Mouse (Mus musculus) hindbrain, embryonic 12.5 days (tissue): ENCODE measurements around the gene Itga9. TPM values are rescaled to one million over a fixed set of nuclear protein-coding genes. Genes with fewer than 3 reads are reported as not detected.

Source experiments
- ATAC-seq: fragments of 200-750 bp; cut with Nextera tagmentation; 2 replicates; pipeline ENCODE4 v1.8.0; 2017; ENCODE audit warnings: moderate TSS enrichment; ENCODE audit not compliant: low FRiP score
- H3K27ac ChIP-seq: fragments of 300-500 bp; sonication (generic); 2 replicates; pipeline ENCODE4 v1.5.1; 2016; ENCODE audit warnings: mild to moderate bottlenecking
- H3K27me3 ChIP-seq: fragments of 300-500 bp; sonication (generic); 2 replicates; pipeline ENCODE4 v1.6.1; 2016; ENCODE audit warnings: mild to moderate bottlenecking
- H3K36me3 ChIP-seq: fragments of 300-500 bp; sonication (generic); 2 replicates; pipeline ENCODE4 v1.6.1; 2016; ENCODE audit warnings: mild to moderate bottlenecking
- H3K4me1 ChIP-seq: fragments of 300-500 bp; sonication (generic); 2 replicates; pipeline ENCODE4 v1.6.1; 2016
- H3K4me2 ChIP-seq: fragments of 300-500 bp; sonication (generic); replicated peaks from 2 replicates; pipeline ENCODE4 v1.6.1; 2016; ENCODE audit warnings: mild to moderate bottlenecking
- H3K4me3 ChIP-seq: fragments of 300-500 bp; sonication (generic); 2 replicates; pipeline ENCODE4 v1.5.1; 2016; ENCODE audit warnings: mild to moderate bottlenecking
- H3K9ac ChIP-seq: fragments of 300-500 bp; sonication (generic); 2 replicates; pipeline ENCODE4 v1.6.1; 2016; ENCODE audit warnings: mild to moderate bottlenecking, moderate library complexity
- H3K9me3 ChIP-seq: fragments of 300-500 bp; sonication (generic); replicated peaks from 2 replicates; pipeline ENCODE4 v1.6.1; 2016; ENCODE audit warnings: mild to moderate bottlenecking
- WGBS: fragments of 180-500 bp; shearing (Covaris S2); methylation state at CpG from one replicate; pipeline ENCODE4 v1.1.7; 2016; 5-methylcytosine and 5-hydroxymethylcytosine counted together
- polyA plus RNA-seq: library from polyadenylated mRNA; unstranded; fragments of >200 nt; fragmentation: Nextera tagmentation; extraction: Ambion mirVana; gene quantifications from 2 replicates; pipeline ENCODE4 v1.2.1, GENCODE M21; 2016

Itga9 gene
- polyA plus RNA-seq, 1 experiment from 2014 or later = 12.4 TPM

GRCm38 (mm10) chr9:118678759-118679158 is 72.3 kb downstream of the Itga9 start:
- H3K27ac ChIP-seq = no peak overlapping the region
- peaks cover 17% of the 10 kb centered on the region for H3K4me1 ChIP-seq
- no peak overlapping the region for H3K4me2 ChIP-seq
- H3K36me3 ChIP-seq = no peaks in the 10 kb centered on the region
- H3K9ac ChIP-seq = no peak overlapping the region
- H3K4me3 ChIP-seq = no peak overlapping the region
- ATAC-seq = no peak
- no peaks in the 10 kb centered on the region for H3K27me3 ChIP-seq
- WGBS = 75% methylated on average over 10 of the region's 10 CpGs
- no peaks in the 10 kb centered on the region for H3K9me3 ChIP-seq

GRCm38 (mm10) chr9:118681506-118681905 is 75.0 kb downstream of the Itga9 start:
- Histone ChIP-seq H3K9ac (no peak overlapping the region), H3K9me3 (no peaks in the 10 kb centered on the region; the same call in 1 of the 2 replicates), H3K4me2 (no peak overlapping the region), H3K27me3 (no peaks in the 10 kb centered on the region), H3K4me1 (peaks cover 17% of the 10 kb centered on the region), H3K36me3 (no peaks in the 10 kb centered on the region), H3K4me3 (no peak overlapping the region), H3K27ac (no peak overlapping the region)
- 86% methylated on average over 6 of the region's 6 CpGs for WGBS
- ATAC-seq = no peak

- 85% methylated on average over 8 of the region's 8 CpGs for WGBS
- Histone ChIP-seq H3K4me1 (peaks cover 10% of the 10 kb centered on the region), H3K36me3 (no peaks in the 10 kb centered on the region), H3K27ac (no peak overlapping the region), H3K9ac (no peak overlapping the region), H3K4me3 (no peak overlapping the region), H3K27me3 (no peaks in the 10 kb centered on the region), H3K4me2 (no peak overlapping the region), H3K9me3 (no peaks in the 10 kb centered on the region; the same call in 1 of the 2 replicates)
- ATAC-seq = no peak
Measured at GRCm38 (mm10) chr9:118682154-118682553, 75.7 kb downstream of the Itga9 start.

GRCm38 (mm10) chr9:118683507-118683906 is 77.0 kb downstream of the Itga9 start:
- Histone ChIP-seq H3K36me3 (no peaks in the 10 kb centered on the region), H3K27me3 (no peaks in the 10 kb centered on the region), H3K4me3 (no peak overlapping the region), H3K4me1 (peaks cover 9% of the 10 kb centered on the region), H3K9ac (no peak overlapping the region), H3K9me3 (no peaks in the 10 kb centered on the region; the same call in 1 of the 2 replicates), H3K4me2 (no peak overlapping the region), H3K27ac (no peak overlapping the region)
- ATAC-seq = no peak
- WGBS = 92% methylated on average over 7 of the region's 7 CpGs

GRCm38 (mm10) chr9:118684343-118684742 is 77.9 kb downstream of the Itga9 start:
- WGBS = 94% methylated on average over 9 of the region's 9 CpGs
- H3K4me1 ChIP-seq = peaks cover 15% of the 10 kb centered on the region
- H3K9ac ChIP-seq = no peak overlapping the region

GRCm38 (mm10) chr9:118686166-118686961 is 79.9 kb downstream of the Itga9 start:
- no peak overlapping the region for H3K4me2 ChIP-seq
- no peaks in the 10 kb centered on the region for H3K27me3 ChIP-seq
- no peak for ATAC-seq
- H3K4me1 ChIP-seq = peaks cover 15% of the 10 kb centered on the region
- no peak overlapping the region for H3K27ac ChIP-seq
- no peak overlapping the region for H3K9ac ChIP-seq
- WGBS = 75% methylated on average over 9 of the region's 9 CpGs
- H3K4me3 ChIP-seq = no peak overlapping the region
- H3K9me3 ChIP-seq = no peaks in the 10 kb centered on the region; the same call in 1 of the 2 replicates
- H3K36me3 ChIP-seq = no peaks in the 10 kb centered on the region

More at GRCm38 (mm10) chr9:118684343-118684742, 77.9 kb downstream of the Itga9 start:
- H3K27me3 ChIP-seq = no peaks in the 10 kb centered on the region
- H3K27ac ChIP-seq = no peak overlapping the region
- no peak for ATAC-seq
- no peak overlapping the region for H3K4me2 ChIP-seq
- H3K4me3 ChIP-seq = no peak overlapping the region
- H3K36me3 ChIP-seq = no peaks in the 10 kb centered on the region
- H3K9me3 ChIP-seq = no peaks in the 10 kb centered on the region; the same call in 1 of the 2 replicates

- no peak for ATAC-seq
- WGBS = 45% methylated on average over 4 of the region's 4 CpGs
- H3K27me3 ChIP-seq = no peaks in the 10 kb centered on the region
- no peaks in the 10 kb centered on the region for H3K36me3 ChIP-seq
- no peak overlapping the region for H3K9ac ChIP-seq
- peaks cover 15% of the 10 kb centered on the region for H3K4me1 ChIP-seq
- no peaks in the 10 kb centered on the region; the same call in 1 of the 2 replicates for H3K9me3 ChIP-seq
- no peak overlapping the region for H3K4me3 ChIP-seq
- no peak overlapping the region for H3K4me2 ChIP-seq
- no peak overlapping the region for H3K27ac ChIP-seq
Measured at GRCm38 (mm10) chr9:118688248-118688647, 81.8 kb downstream of the Itga9 start.

- H3K4me1 ChIP-seq = peaks cover 15% of the 10 kb centered on the region
- H3K4me3 ChIP-seq = no peak overlapping the region
- H3K36me3 ChIP-seq = no peaks in the 10 kb centered on the region
- 0 out of 2 replicates have a peak, but pooled peaks cover 3% of the 10 kb centered on the region for H3K27me3 ChIP-seq
- WGBS = 52% methylated on average over 14 of the region's 14 CpGs
- no peak overlapping the region for H3K4me2 ChIP-seq
- ATAC-seq = no peak
- H3K9ac ChIP-seq = no peak overlapping the region
- H3K9me3 ChIP-seq = no peaks in the 10 kb centered on the region; the same call in 1 of the 2 replicates
- no peak overlapping the region for H3K27ac ChIP-seq
Measured at GRCm38 (mm10) chr9:118688921-118689451, 82.5 kb downstream of the Itga9 start.

GRCm38 (mm10) chr9:118693256-118693655 is 86.8 kb downstream of the Itga9 start:
- H3K27ac ChIP-seq = no peak overlapping the region
- H3K4me1 ChIP-seq = peaks cover 11% of the 10 kb centered on the region
- H3K9me3 ChIP-seq = no peaks in the 10 kb centered on the region
- no peaks in the 10 kb centered on the region for H3K36me3 ChIP-seq
- H3K4me3 ChIP-seq = no peak overlapping the region
- H3K9ac ChIP-seq = no peak overlapping the region
- no peak for ATAC-seq
- H3K4me2 ChIP-seq = no peak overlapping the region
- 92% methylated on average over 11 of the region's 11 CpGs for WGBS
- H3K27me3 ChIP-seq = 0 out of 2 replicates have a peak, but pooled peaks cover 3% of the 10 kb centered on the region

GRCm38 (mm10) chr9:118694420-118694825 is 87.9 kb downstream of the Itga9 start:
- no peak for ATAC-seq
- Histone ChIP-seq H3K27me3 (0 out of 2 replicates have a peak, but pooled peaks cover 3% of the 10 kb centered on the region), H3K4me3 (no peak overlapping the region), H3K4me2 (no peak overlapping the region), H3K36me3 (no peaks in the 10 kb centered on the region), H3K27ac (no peak overlapping the region), H3K9ac (no peak overlapping the region), H3K4me1 (peaks cover 4% of the 10 kb centered on the region), H3K9me3 (no peaks in the 10 kb centered on the region)
- WGBS = 60% methylated on average over 8 of the region's 8 CpGs

GRCm38 (mm10) chr9:118698191-118698590 is 91.7 kb downstream of the Itga9 start:
- 70% methylated on average over 8 of the region's 8 CpGs for WGBS
- no peak overlapping the region for H3K27ac ChIP-seq

GRCm38 (mm10) chr9:118699716-118700115 is 93.2 kb downstream of the Itga9 start:
- no peak overlapping the region for H3K4me3 ChIP-seq
- no peak overlapping the region for H3K27ac ChIP-seq
- WGBS = 94% methylated on average over 4 of the region's 4 CpGs
- no peaks in the 10 kb centered on the region for H3K9me3 ChIP-seq
- H3K27me3 ChIP-seq = no peaks in the 10 kb centered on the region
- ATAC-seq = no peak
- H3K4me1 ChIP-seq = peaks cover 7% of the 10 kb centered on the region
- no peak overlapping the region for H3K9ac ChIP-seq
- no peaks in the 10 kb centered on the region for H3K36me3 ChIP-seq
- no peak overlapping the region for H3K4me2 ChIP-seq

More at GRCm38 (mm10) chr9:118698191-118698590, 91.7 kb downstream of the Itga9 start:
- peaks cover 11% of the 10 kb centered on the region for H3K4me1 ChIP-seq
- H3K36me3 ChIP-seq = no peaks in the 10 kb centered on the region
- H3K4me3 ChIP-seq = no peak overlapping the region
- H3K4me2 ChIP-seq = no peak overlapping the region
- no peaks in the 10 kb centered on the region for H3K9me3 ChIP-seq
- ATAC-seq = no peak
- 0 out of 2 replicates have a peak, but pooled peaks cover 3% of the 10 kb centered on the region for H3K27me3 ChIP-seq
- H3K9ac ChIP-seq = no peak overlapping the region
